Mouse (Mus musculus) spleen, adult 2 months (tissue): Measurements from ENCODE around the gene Gpalpp1.

Experiments
- CTCF ChIP-seq: fragments of 200-500 bp; IDR thresholded peaks from 2 replicates; pipeline ENCODE4 v1.5.1; 2011; ENCODE audit warnings: mild to moderate bottlenecking, inconsistent platforms; ENCODE audit not compliant: insufficient read depth, insufficient read length, insufficient replicate concordance; ENCODE audit errors: extremely low read depth
- POLR2A ChIP-seq: fragments of 200-500 bp; IDR thresholded peaks from 2 replicates; pipeline ENCODE4 v1.6.1; 2011; ENCODE audit warnings: low read depth, low read length, inconsistent platforms

- no peak for TF ChIP-seq CTCF
- no peak for TF ChIP-seq POLR2A
Observed at GRCm38 (mm10) chr14:76051966-76052365, 58.6 kb downstream of the Gpalpp1 start.
